Mouse (Mus musculus) bone marrow, adult 2 months (tissue): Measurements from ENCODE around the gene Gata2.

ENCODE experiments used
- CTCF ChIP-seq: fragments of 200-500 bp; IDR thresholded peaks from 2 replicates; pipeline ENCODE4 v1.5.1; 2011; ENCODE audit warnings: low read length, control low read depth; ENCODE audit not compliant: control insufficient read depth, insufficient read depth
- POLR2A ChIP-seq: fragments of 200-500 bp; IDR thresholded peaks from 2 replicates; pipeline ENCODE4 v1.6.1; 2011; ENCODE audit warnings: low read depth, mild to moderate bottlenecking, control low read depth, low read length, borderline replicate concordance; ENCODE audit not compliant: control insufficient read depth

DNA sequence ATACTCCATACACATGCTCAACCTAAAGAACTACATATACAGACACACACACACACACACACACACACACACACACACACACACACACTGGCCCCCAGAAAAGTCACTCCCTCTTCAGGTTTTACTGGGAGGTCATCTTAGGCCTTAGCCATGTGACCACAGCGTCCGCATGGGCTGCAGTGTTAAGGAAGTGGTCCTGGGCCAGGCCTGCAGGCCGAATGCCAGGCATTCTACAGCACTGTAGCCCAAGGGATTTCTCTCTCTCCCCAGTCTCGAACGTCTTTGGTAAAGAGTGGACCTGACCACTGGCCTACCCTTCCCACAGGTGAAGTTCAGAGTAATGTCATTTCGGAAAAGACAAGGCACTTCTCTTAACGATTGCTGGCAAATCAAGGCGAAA, 47.1 kb upstream of the Gata2 start:
- TF ChIP-seq CTCF (no peak), POLR2A (no peak)
